Mouse (Mus musculus) small intestine, adult 2 months (tissue): ENCODE measurements around the gene Clic1.

Source experiments
- CTCF ChIP-seq: fragments of 200-500 bp; IDR thresholded peaks from 2 replicates; pipeline ENCODE4 v1.5.1; 2012; ENCODE audit warnings: low read depth, mild to moderate bottlenecking, control low read depth, inconsistent platforms, low read length, moderate library complexity, mixed read lengths; ENCODE audit not compliant: insufficient replicate concordance, insufficient read length; ENCODE audit errors: extremely low read depth
- POLR2A ChIP-seq: fragments of 200-500 bp; IDR thresholded peaks from 2 replicates; pipeline ENCODE4 v1.6.1; 2012; ENCODE audit warnings: low read depth, mild to moderate bottlenecking, control low read depth, inconsistent platforms, low read length, moderate library complexity

- TF ChIP-seq POLR2A (no peak), CTCF (no peak)
Measured at GRCm38 (mm10) chr17:35102299-35102698, 52.5 kb downstream of the Clic1 start.
